In genomic region chr6:87216114-87216591, GRCm38 (mm10) we compare ENCODE assay signal across 11 mouse cellular contexts.
DNase-seq lines count a peak whose midpoint lies in the region; ATAC-seq lines count a peak whose summit lies in the region.
"Had no signal": no experiment of that assay in that cellular context is flagged by ENCODE, and none has a peak within 500 bp of the region (broad histone marks: within the 10 kb centered on the region; RNA-seq: fewer than 3 reads in every experiment).

No protein-coding gene starts in this region.

- H3K4me3 ChIP-seq in brown adipose tissue, adult 24 weeks (ENCODE audit: insufficient read depth, low read depth, low read length), result no peak overlapping the region
- no peak overlapping the region for H3K4me3 ChIP-seq in limb, embryonic 13.5 days
- H3K4me3 ChIP-seq in hindbrain, embryonic 14.5 days (replicated peaks; ENCODE audit: low read length), result no peak overlapping the region
- H3K4me3 ChIP-seq: embryonic facial prominence, embryonic 13.5 days; hindbrain, embryonic 10.5 days; neural tube, embryonic 12.5 days had no signal

- peaks cover 3% of the 10 kb centered on the region; the same call in 1 of the 2 replicates for H3K4me1 ChIP-seq in brown adipose tissue, adult 24 weeks (ENCODE audit: control insufficient read depth, insufficient read depth, insufficient read length, low read length)
- H3K4me1 ChIP-seq in limb, embryonic 13.5 days, result peaks cover 28% of the 10 kb centered on the region
- H3K4me1 ChIP-seq in hindbrain, embryonic 14.5 days (replicated peaks; ENCODE audit: control insufficient read depth, insufficient read depth, low read length), result no peaks in the 10 kb centered on the region
- H3K4me1 ChIP-seq: embryonic facial prominence, embryonic 13.5 days had no signal

- 58% methylated on average over 2 of the region's 2 CpGs for WGBS in limb, embryonic 13.5 days
- 78% methylated on average over 2 of the region's 2 CpGs for WGBS in hindbrain, embryonic 14.5 days

- no peak overlapping the region for H3K9ac ChIP-seq in limb, embryonic 13.5 days
- no peak overlapping the region for H3K9ac ChIP-seq in hindbrain, embryonic 14.5 days
- H3K9ac ChIP-seq: embryonic facial prominence, embryonic 13.5 days; neural tube, embryonic 12.5 days had no signal

- H3K9me3 ChIP-seq in limb, embryonic 13.5 days, result no peaks in the 10 kb centered on the region
- H3K9me3 ChIP-seq in hindbrain, embryonic 14.5 days (ENCODE audit: control insufficient read depth, low read length), result no peaks in the 10 kb centered on the region
- H3K9me3 ChIP-seq: embryonic facial prominence, embryonic 13.5 days; hindbrain, embryonic 10.5 days; neural tube, embryonic 12.5 days had no signal

- 0 out of 2 replicates have a peak overlapping the region, but pooled peaks have one; percentile 27 for H3K27ac ChIP-seq in brown adipose tissue, adult 24 weeks (replicated peaks; ENCODE audit: low read depth, low read length)
- H3K27ac ChIP-seq in limb, embryonic 13.5 days, result peak overlapping the region; percentile 33; the same call in 1 of the 2 replicates
- H3K27ac ChIP-seq in hindbrain, embryonic 14.5 days, result no peak overlapping the region
- H3K27ac ChIP-seq: embryonic facial prominence, embryonic 13.5 days; hindbrain, embryonic 10.5 days; neural tube, embryonic 12.5 days had no signal

- no peak overlapping the region for H3K4me2 ChIP-seq in limb, embryonic 13.5 days (replicated peaks)
- H3K4me2 ChIP-seq in hindbrain, embryonic 14.5 days (replicated peaks), result no peak overlapping the region
- H3K4me2 ChIP-seq: embryonic facial prominence, embryonic 13.5 days; neural tube, embryonic 12.5 days had no signal

- DNase-seq in heart, adult 18-20 months, result peak; percentile 59 to 68
- DNase-seq in heart, postnatal 4 days, result no peak
- peak; percentile 46 for DNase-seq in NIH3T3 (ENCODE audit: low read depth)
- DNase-seq in left cerebral cortex, adult 11 months (ENCODE audit: low spot score), result no peak
- DNase-seq in hindbrain, embryonic 14.5 days (ENCODE audit: low spot score), result no peak
- no peak for DNase-seq in layer of hippocampus, postnatal 36 days

- H3K27me3 ChIP-seq in limb, embryonic 13.5 days, result no peaks in the 10 kb centered on the region
- H3K27me3 ChIP-seq in hindbrain, embryonic 14.5 days (ENCODE audit: control insufficient read depth, insufficient read depth, low read length), result no peaks in the 10 kb centered on the region
- H3K27me3 ChIP-seq: embryonic facial prominence, embryonic 13.5 days; neural tube, embryonic 12.5 days had no signal

- peaks cover 53% of the 10 kb centered on the region for H3K36me3 ChIP-seq in limb, embryonic 13.5 days
- H3K36me3 ChIP-seq in hindbrain, embryonic 14.5 days (replicated peaks; ENCODE audit: control insufficient read depth, insufficient read depth), result no peaks in the 10 kb centered on the region
- H3K36me3 ChIP-seq: neural tube, embryonic 12.5 days had no signal

- ATAC-seq in limb, embryonic 13.5 days (ENCODE audit: low FRiP score, low read depth), result no peak
- no peak for ATAC-seq in hindbrain, embryonic 14.5 days (ENCODE audit: low FRiP score)

Comparison
In these comparisons a context has a peak if more than half of its experiments do, and no peak if none do; other contexts are left out.
1. DNase-seq: peak in heart, adult 18-20 months (2 of 2) and NIH3T3 (single experiment); none in heart, postnatal 4 days (single experiment), left cerebral cortex, adult 11 months (single experiment), hindbrain, embryonic 14.5 days (single experiment) and layer of hippocampus, postnatal 36 days (0 of 2).